Mouse (Mus musculus) cerebellum, adult 11-12 months (tissue): ENCODE results near the gene Rabl6.

Experiments
- DNase-seq: peaks from one replicate; pipeline ENCODE4 v3.0.0; 2022

The Rabl6 gene

GRCm38 (mm10) chr2:25591863-25592262, 16.5 kb downstream of the Rabl6 start:
- DNase-seq = no peak

- DNase-seq = no peak
Observed at GRCm38 (mm10) chr2:25588227-25588907, 20.0 kb downstream of the Rabl6 start.

- DNase-seq = no peak
Observed at GRCm38 (mm10) chr2:25587290-25587689, 21.0 kb downstream of the Rabl6 start.

GRCm38 (mm10) chr2:25585601-25586000, 22.7 kb downstream of the Rabl6 start:
- peak; percentile 54 for DNase-seq

GRCm38 (mm10) chr2:25584856-25585255, 23.5 kb downstream of the Rabl6 start:
- peak; percentile 50 for DNase-seq

- peak; percentile 63 for DNase-seq
Observed at GRCm38 (mm10) chr2:25584152-25584551, 24.2 kb downstream of the Rabl6 start.

- peak; percentile 68 for DNase-seq
Observed at GRCm38 (mm10) chr2:25583571-25583970, 24.8 kb downstream of the Rabl6 start.

- peak; percentile 71 for DNase-seq
Observed at GRCm38 (mm10) chr2:25583120-25583481, 25.2 kb downstream of the Rabl6 start.

GRCm38 (mm10) chr2:25582466-25583119, 25.7 kb downstream of the Rabl6 start:
- DNase-seq = peak; percentile 79

GRCm38 (mm10) chr2:25581901-25582301, 26.4 kb downstream of the Rabl6 start:
- peak; percentile 97 for DNase-seq

GRCm38 (mm10) chr2:25581294-25581864, 26.9 kb downstream of the Rabl6 start, which contains the start of gene Ajm1:
Ajm1 (minus strand) TSS chr2:25581757.
- DNase-seq = peak; percentile 91

GRCm38 (mm10) chr2:25580621-25581101, 27.7 kb downstream of the Rabl6 start:
- DNase-seq = peak; percentile 71

- DNase-seq = peak; percentile 84
Observed at GRCm38 (mm10) chr2:25579737-25580460, 28.4 kb downstream of the Rabl6 start.

GRCm38 (mm10) chr2:25578796-25579736, 29.3 kb downstream of the Rabl6 start:
- no peak for DNase-seq

- peak; percentile 63 for DNase-seq
Observed at GRCm38 (mm10) chr2:25577951-25578795, 30.1 kb downstream of the Rabl6 start.

- DNase-seq = peak; percentile 57
Observed at GRCm38 (mm10) chr2:25576965-25577891, 31.1 kb downstream of the Rabl6 start.

- peak; percentile 67 for DNase-seq
Observed at GRCm38 (mm10) chr2:25576028-25576850, 32.1 kb downstream of the Rabl6 start.

GRCm38 (mm10) chr2:25575432-25576027, 32.8 kb downstream of the Rabl6 start:
- DNase-seq = peak; percentile 77
